Mouse (Mus musculus): ENCODE measurements around the gene Ubac2.

- TF ChIP-seq CTCF (IDR thresholded peaks at IDR 0.05; ENCODE audit: insufficient read depth, low read length) (no peak), POLR2A (IDR thresholded peaks at IDR 0.05; ENCODE audit: borderline replicate concordance, extremely low read depth, low read depth, low read length) (no peak)
These were observed 5.9 kb downstream of the Ubac2 start for GRCm38 (mm10) chr14:121884150-121884797.

All from lung, adult 2 months (tissue).